Mouse (Mus musculus): ENCODE data around the gene Pla2g4c. TPM values are rescaled to one million over a fixed set of nuclear protein-coding genes. Genes with fewer than 3 reads are reported as not detected.
"Not testable (repeated sequence)": the region's sequence is repeated elsewhere in the genome, so short reads cannot be mapped to it uniquely, and the experiment has no call there.

The Pla2g4c gene
- polyA plus RNA-seq (2015; fragmentation: Nextera tagmentation; extraction: Ambion mirVana): 0.12 and 0.17 TPM in 2 replicates

DNA sequence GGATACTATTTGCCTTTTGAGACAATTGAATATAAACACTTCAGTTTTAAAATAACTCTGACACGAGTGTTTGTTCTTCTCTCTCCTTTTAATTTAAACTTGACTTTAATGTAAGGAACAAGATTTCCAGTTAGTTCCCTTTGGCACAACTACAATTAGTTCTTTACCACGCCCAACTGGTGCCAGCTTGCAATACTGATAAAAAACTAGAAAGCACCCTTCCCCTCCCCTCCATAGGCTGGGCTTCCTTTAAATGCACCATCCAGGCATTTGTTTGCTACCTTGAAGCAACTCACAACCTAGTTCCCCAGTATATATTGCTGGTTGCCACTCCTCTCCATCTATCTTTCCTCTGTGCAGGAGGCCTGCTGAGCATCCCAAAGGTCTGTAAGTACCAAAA is at the start of gene Pla2g4c:
TSS of gene Pla2g4c (plus strand) at position 340 of the 400 bp plus-strand sequence.
- Histone ChIP-seq H3K4me2 (ENCODE audit: low read length) (no peak within 1 kb of the TSS), H3K27ac (no peak within 1 kb of the TSS), H3K4me1 (replicated peaks; ENCODE audit: insufficient read depth, low read length) (no peaks in the 10 kb centered on the region), H3K4me3 (replicated peaks; ENCODE audit: low read depth, low read length) (no peak within 1 kb of the TSS), H3K9me3 (replicated peaks; ENCODE audit: low read length) (no peaks in the 10 kb centered on the region), H3K36me3 (ENCODE audit: insufficient read depth, low read length) (no peaks in the 10 kb centered on the region), H3K9ac (ENCODE audit: low read depth, low read length) (no peak within 1 kb of the TSS), H3K27me3 (ENCODE audit: insufficient read depth, low read length) (no peaks in the 10 kb centered on the region)
- ATAC-seq (replicated peaks; ENCODE audit: low FRiP score, low read depth) (no peak), DNase-seq (ENCODE audit: low spot score) (no peak)
- no peak for TF ChIP-seq CTCF (IDR thresholded peaks at IDR 0.05; ENCODE audit: low read depth)
- 89% methylated on average over 2 of the region's 2 CpGs for WGBS

DNA sequence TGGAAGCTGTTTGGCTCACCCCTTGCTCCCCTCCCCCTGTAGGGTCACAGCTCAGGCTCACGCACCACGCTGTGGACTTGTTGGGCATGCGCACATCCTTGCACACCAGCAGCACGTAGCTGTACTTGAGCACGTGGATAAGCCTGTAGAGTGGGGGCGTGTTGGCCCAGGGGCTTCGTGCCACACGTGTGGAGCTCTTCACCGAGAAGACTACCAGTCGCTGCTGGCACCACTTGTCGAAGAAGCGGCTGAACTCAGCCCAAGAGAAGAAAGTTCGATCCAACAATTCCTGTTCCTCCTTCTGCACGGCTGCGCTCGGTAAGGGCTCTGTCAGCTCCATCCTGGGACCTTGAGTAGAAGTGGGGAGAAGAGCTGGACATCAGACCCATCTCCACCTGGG is 47.4 kb upstream of the Pla2g4c start, which contains the start of gene Lig1:
TSS of gene Lig1 (plus strand) at position 203 of the 400 bp plus-strand sequence.
- TF ChIP-seq CTCF (IDR thresholded peaks at IDR 0.05; ENCODE audit: low read depth): no peak
- H3K36me3 ChIP-seq (ENCODE audit: insufficient read depth, low read length): 0 out of 2 replicates have a peak, but pooled peaks cover 3% of the 10 kb centered on the region
- H3K9me3 ChIP-seq (replicated peaks; ENCODE audit: low read length): no peaks in the 10 kb centered on the region
- no peak for DNase-seq (ENCODE audit: low spot score)
- peak within 1 kb of the TSS; percentile 72 for H3K9ac ChIP-seq (ENCODE audit: low read depth, low read length)
- 96% methylated on average over 16 of the region's 16 CpGs for WGBS
- no peak for ATAC-seq (replicated peaks; ENCODE audit: low FRiP score, low read depth)
- peak within 1 kb of the TSS; percentile 77 for H3K27ac ChIP-seq
- H3K4me1 ChIP-seq (replicated peaks; ENCODE audit: insufficient read depth, low read length): no peaks in the 10 kb centered on the region
- peak within 1 kb of the TSS; percentile 58 for H3K4me2 ChIP-seq (ENCODE audit: low read length)
- peak within 1 kb of the TSS; percentile 62 for H3K4me3 ChIP-seq (replicated peaks; ENCODE audit: low read depth, low read length)
- no peaks in the 10 kb centered on the region for H3K27me3 ChIP-seq (ENCODE audit: insufficient read depth, low read length)

DNA sequence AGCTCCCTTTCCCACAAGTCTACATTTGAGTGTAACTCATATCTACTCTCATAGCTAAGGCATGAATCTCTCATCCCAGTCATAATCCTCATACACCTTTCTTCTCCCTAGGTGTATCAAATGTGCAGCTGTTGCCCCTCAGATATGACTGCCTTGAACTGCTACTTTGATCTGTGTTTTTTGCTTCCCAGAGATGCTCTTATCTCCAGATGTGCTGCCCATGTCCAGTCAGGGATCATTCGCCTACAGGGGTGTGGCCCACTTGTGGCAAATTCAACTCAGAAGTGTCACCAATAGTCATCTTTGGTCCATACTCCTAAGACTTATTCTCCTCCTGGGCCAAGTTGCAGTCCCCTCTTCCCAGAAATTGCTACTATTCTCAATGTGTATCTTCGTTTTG is 46.6 kb upstream of the Pla2g4c start:
- ATAC-seq (replicated peaks; ENCODE audit: low FRiP score, low read depth): no peak
- no peak for DNase-seq (ENCODE audit: low spot score)
- peak overlapping the region; percentile 72 for H3K9ac ChIP-seq (ENCODE audit: low read depth, low read length)
- 23% methylated on average over 2 of the region's 2 CpGs for WGBS
- TF ChIP-seq CTCF (IDR thresholded peaks at IDR 0.05; ENCODE audit: low read depth): no peak
- peak overlapping the region; percentile 62 for H3K4me3 ChIP-seq (replicated peaks; ENCODE audit: low read depth, low read length)
- peak overlapping the region; percentile 77 for H3K27ac ChIP-seq
- H3K36me3 ChIP-seq (ENCODE audit: insufficient read depth, low read length): 0 out of 2 replicates have a peak, but pooled peaks cover 10% of the 10 kb centered on the region
- H3K4me1 ChIP-seq (replicated peaks; ENCODE audit: insufficient read depth, low read length): no peaks in the 10 kb centered on the region
- H3K27me3 ChIP-seq (ENCODE audit: insufficient read depth, low read length): no peaks in the 10 kb centered on the region
- no peaks in the 10 kb centered on the region for H3K9me3 ChIP-seq (replicated peaks; ENCODE audit: low read length)
- H3K4me2 ChIP-seq (ENCODE audit: low read length): peak overlapping the region; percentile 58

DNA sequence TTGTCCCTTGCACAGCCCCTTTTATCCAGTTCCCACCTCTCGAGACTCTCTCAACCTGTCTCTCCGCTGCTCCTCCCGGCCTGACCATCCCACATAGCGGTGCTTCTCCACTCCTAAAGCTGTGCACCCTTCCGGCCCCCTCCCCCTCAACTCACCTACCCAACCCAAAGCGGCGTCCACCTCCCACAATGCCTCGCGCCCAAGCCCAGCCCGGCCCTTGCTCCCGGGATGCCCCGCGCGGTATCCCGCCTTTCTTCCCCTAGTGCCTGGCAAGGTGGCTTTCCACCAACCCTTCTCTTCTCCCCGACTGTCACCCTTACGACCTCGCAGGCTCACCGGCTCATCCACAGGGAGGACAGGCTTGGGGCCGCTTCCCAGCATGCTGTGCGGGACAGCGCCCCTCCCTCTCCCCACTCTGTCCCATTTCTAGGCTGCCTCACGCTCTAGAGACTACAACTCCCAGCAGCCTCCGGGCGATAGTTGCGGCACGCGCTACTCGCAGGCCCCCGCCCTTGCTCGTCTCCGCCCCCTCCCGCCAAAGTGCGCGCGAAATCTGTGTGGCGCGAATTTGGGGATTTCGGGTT is 46.1 kb upstream of the Pla2g4c start, which contains the start of gene Zswim9:
TSS of gene Zswim9 (minus strand) at position 414 of the 584 bp plus-strand sequence.
- H3K4me3 ChIP-seq (replicated peaks; ENCODE audit: low read depth, low read length): peak within 1 kb of the TSS; percentile 62
- WGBS: under 1% methylated on average over 39 of the region's 39 CpGs
- H3K9ac ChIP-seq (ENCODE audit: low read depth, low read length): peak within 1 kb of the TSS; percentile 72
- peak; percentile 96 for DNase-seq (ENCODE audit: low spot score)
- 0 out of 2 replicates have a peak, but pooled peaks cover 12% of the 10 kb centered on the region for H3K36me3 ChIP-seq (ENCODE audit: insufficient read depth, low read length)
- H3K4me1 ChIP-seq (replicated peaks; ENCODE audit: insufficient read depth, low read length): no peaks in the 10 kb centered on the region
- peak; percentile 27; the same call in 1 of the 2 replicates for TF ChIP-seq CTCF (IDR thresholded peaks at IDR 0.05; ENCODE audit: low read depth)
- no peaks in the 10 kb centered on the region for H3K27me3 ChIP-seq (ENCODE audit: insufficient read depth, low read length)
- H3K27ac ChIP-seq: peak within 1 kb of the TSS; percentile 77
- H3K9me3 ChIP-seq (replicated peaks; ENCODE audit: low read length): no peaks in the 10 kb centered on the region
- H3K4me2 ChIP-seq (ENCODE audit: low read length): peak within 1 kb of the TSS; percentile 58
- ATAC-seq (replicated peaks; ENCODE audit: low FRiP score, low read depth): peak; percentile 99

DNA sequence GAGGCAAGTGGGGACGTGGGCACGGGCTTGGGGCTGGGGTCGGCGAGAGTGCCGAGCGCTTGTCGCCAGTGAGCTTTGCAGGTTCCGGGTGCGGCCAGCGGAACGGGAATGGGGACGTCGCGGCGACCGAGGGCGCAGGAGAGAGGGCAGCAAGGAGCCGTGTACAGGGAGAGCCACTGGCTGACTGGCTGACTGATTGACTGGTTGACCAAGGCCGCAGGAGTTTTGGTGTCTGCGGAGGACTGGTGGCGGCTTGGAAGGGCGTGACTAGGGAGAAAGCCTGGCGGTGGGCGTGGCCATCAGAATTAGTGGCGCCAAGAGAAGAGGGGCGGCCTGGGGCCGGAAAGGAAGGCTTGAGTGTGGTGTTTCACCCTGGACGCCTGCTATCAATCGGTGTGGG is 45.5 kb upstream of the Pla2g4c start:
- H3K27ac ChIP-seq: peak overlapping the region; percentile 77; the same call in 1 of the 2 replicates
- peak overlapping the region; percentile 58 for H3K4me2 ChIP-seq (ENCODE audit: low read length)
- H3K4me3 ChIP-seq (replicated peaks; ENCODE audit: low read depth, low read length): peak overlapping the region; percentile 62
- WGBS: 0% methylated on average over 13 of the region's 29 CpGs
- not testable (repeated sequence) for H3K36me3 ChIP-seq (ENCODE audit: insufficient read depth, low read length); H3K9me3 ChIP-seq (replicated peaks; ENCODE audit: low read length); H3K27me3 ChIP-seq (ENCODE audit: insufficient read depth, low read length); DNase-seq (ENCODE audit: low spot score); H3K4me1 ChIP-seq (replicated peaks; ENCODE audit: insufficient read depth, low read length)
- peak; percentile 72 for ATAC-seq (replicated peaks; ENCODE audit: low FRiP score, low read depth)
- H3K9ac ChIP-seq (ENCODE audit: low read depth, low read length): peak overlapping the region; percentile 72

DNA sequence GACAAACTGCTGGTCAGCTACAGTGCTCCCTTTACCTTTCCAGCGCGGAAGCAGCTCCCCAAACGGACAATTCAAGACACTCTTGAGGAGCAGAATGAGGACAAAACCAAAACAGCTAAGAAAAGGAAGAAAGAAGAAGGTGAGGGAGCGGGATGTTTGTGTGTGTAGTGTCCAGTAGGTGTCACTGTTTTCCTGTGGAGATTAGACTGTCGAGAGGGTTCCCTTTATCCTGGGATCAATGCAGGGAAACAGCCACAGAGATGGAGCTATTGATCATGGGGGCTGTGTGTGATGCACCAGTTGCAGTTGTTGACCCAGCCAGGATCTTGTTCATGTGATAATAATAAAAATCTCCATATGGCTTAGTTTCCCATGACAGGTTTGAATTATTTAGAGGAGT is 35.8 kb upstream of the Pla2g4c start:
- no peaks in the 10 kb centered on the region for H3K4me1 ChIP-seq (replicated peaks; ENCODE audit: insufficient read depth, low read length)
- no peak overlapping the region for H3K9ac ChIP-seq (ENCODE audit: low read depth, low read length)
- no peaks in the 10 kb centered on the region for H3K9me3 ChIP-seq (replicated peaks; ENCODE audit: low read length)
- 51% methylated on average over 5 of the region's 5 CpGs for WGBS
- H3K4me3 ChIP-seq (replicated peaks; ENCODE audit: low read depth, low read length): no peak overlapping the region
- DNase-seq (ENCODE audit: low spot score) (peak; percentile 53), ATAC-seq (replicated peaks; ENCODE audit: low FRiP score, low read depth) (no peak)
- peak; percentile 76 for TF ChIP-seq CTCF (IDR thresholded peaks at IDR 0.05; ENCODE audit: low read depth)
- H3K36me3 ChIP-seq (ENCODE audit: insufficient read depth, low read length): peaks cover 45% of the 10 kb centered on the region
- no peaks in the 10 kb centered on the region for H3K27me3 ChIP-seq (ENCODE audit: insufficient read depth, low read length)
- H3K4me2 ChIP-seq (ENCODE audit: low read length): no peak overlapping the region
- H3K27ac ChIP-seq: no peak overlapping the region

All from kidney, postnatal 0 days (tissue).